Mouse (Mus musculus): ENCODE measurements around the gene Nol4l. TPM values are rescaled to one million over a fixed set of nuclear protein-coding genes. Genes with fewer than 3 reads are reported as not detected.
A peak's percentile ranks its signal among the peaks of the same experiment; 100 is the strongest.

Nol4l gene
- polyA plus RNA-seq, 1 experiment from 2014 or later, result 26.7 TPM

GRCm38 (mm10) chr2:153523143-153523542 lies 6.6 kb downstream of the Nol4l start:
- Histone ChIP-seq H3K36me3 (ENCODE audit: control insufficient read depth, insufficient read depth, low read length) (no peaks in the 10 kb centered on the region), H3K27me3 (ENCODE audit: control insufficient read depth, insufficient read depth, low read length) (peaks cover 9% of the 10 kb centered on the region; the same call in 1 of the 2 replicates), H3K27ac (ENCODE audit: low read depth, low read length) (no peak overlapping the region), H3K4me2 (replicated peaks; ENCODE audit: low read depth, low read length) (no peak overlapping the region), H3K4me3 (ENCODE audit: low read depth, low read length) (no peak overlapping the region), H3K9me3 (ENCODE audit: control insufficient read depth, low read length) (no peaks in the 10 kb centered on the region), H3K9ac (ENCODE audit: low read depth, low read length) (no peak overlapping the region), H3K4me1 (replicated peaks; ENCODE audit: control insufficient read depth, insufficient read depth, low read length) (peaks cover 22% of the 10 kb centered on the region)
- ATAC-seq (ENCODE audit: low FRiP score) (no peak), DNase-seq (ENCODE audit: low spot score) (no peak)
- WGBS, result 69% methylated on average over 9 of the region's 9 CpGs

DNA sequence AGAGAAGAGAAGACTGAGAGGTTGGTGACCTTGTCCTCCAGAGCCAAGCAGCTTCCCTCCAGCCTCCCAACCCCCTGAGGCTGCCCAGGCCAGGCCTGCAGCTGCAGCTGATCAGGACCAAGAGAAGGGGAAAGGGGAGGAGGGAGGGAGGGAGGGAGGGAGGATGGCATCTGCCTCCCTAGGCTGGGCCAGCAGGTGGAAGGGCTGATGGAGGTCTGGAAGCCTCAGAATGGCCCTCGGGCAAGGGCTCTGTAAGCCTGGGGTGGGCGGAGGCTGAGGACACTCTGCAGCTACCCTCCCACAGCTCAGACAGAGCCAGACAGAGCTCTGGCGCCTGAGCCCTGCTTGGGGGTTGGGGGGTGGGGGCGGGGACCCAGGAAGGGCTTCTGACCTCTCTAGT lies 7.5 kb downstream of the Nol4l start:
- H3K36me3 ChIP-seq (ENCODE audit: control insufficient read depth, insufficient read depth, low read length), result no peaks in the 10 kb centered on the region
- H3K9ac ChIP-seq (ENCODE audit: low read depth, low read length), result no peak overlapping the region
- H3K27me3 ChIP-seq (ENCODE audit: control insufficient read depth, insufficient read depth, low read length), result peaks cover 5% of the 10 kb centered on the region; the same call in 1 of the 2 replicates
- H3K4me2 ChIP-seq (replicated peaks; ENCODE audit: low read depth, low read length), result no peak overlapping the region
- 31% methylated on average over 4 of the region's 4 CpGs for WGBS
- H3K27ac ChIP-seq (ENCODE audit: low read depth, low read length), result peak overlapping the region; percentile 54; the same call in 1 of the 2 replicates
- no peak overlapping the region for H3K4me3 ChIP-seq (ENCODE audit: low read depth, low read length)
- peak; percentile 65 for ATAC-seq (ENCODE audit: low FRiP score)
- H3K9me3 ChIP-seq (ENCODE audit: control insufficient read depth, low read length), result no peaks in the 10 kb centered on the region
- peak; percentile 44 for DNase-seq (ENCODE audit: low spot score)
- H3K4me1 ChIP-seq (replicated peaks; ENCODE audit: control insufficient read depth, insufficient read depth, low read length), result peaks cover 19% of the 10 kb centered on the region

DNA sequence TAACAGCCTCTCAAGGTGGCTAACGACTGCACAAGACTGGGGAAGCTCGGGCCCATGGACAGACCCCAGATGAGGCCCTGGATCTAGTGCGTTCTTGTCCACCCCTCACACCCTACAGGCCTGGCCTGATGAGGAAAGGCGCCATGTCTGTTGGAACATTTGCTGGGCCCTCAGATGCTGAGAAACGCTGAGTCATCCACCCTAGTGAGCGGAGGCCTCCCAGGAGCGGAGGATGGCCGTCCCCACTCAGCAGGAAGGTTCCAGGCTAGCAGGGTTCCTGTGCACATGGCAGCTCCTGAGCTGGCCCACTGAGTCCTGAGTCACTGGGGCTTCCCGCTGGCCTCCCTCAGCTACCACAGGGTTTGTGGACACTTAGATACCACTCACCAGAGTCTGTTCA lies 9.7 kb downstream of the Nol4l start:
- DNase-seq (ENCODE audit: low spot score), result no peak
- Histone ChIP-seq H3K4me2 (replicated peaks; ENCODE audit: low read depth, low read length) (no peak overlapping the region), H3K4me3 (ENCODE audit: low read depth, low read length) (no peak overlapping the region), H3K9me3 (ENCODE audit: control insufficient read depth, low read length) (no peaks in the 10 kb centered on the region), H3K27ac (ENCODE audit: low read depth, low read length) (no peak overlapping the region), H3K27me3 (ENCODE audit: control insufficient read depth, insufficient read depth, low read length) (no peaks in the 10 kb centered on the region; the same call in 1 of the 2 replicates), H3K36me3 (ENCODE audit: control insufficient read depth, insufficient read depth, low read length) (no peaks in the 10 kb centered on the region), H3K9ac (ENCODE audit: low read depth, low read length) (no peak overlapping the region), H3K4me1 (replicated peaks; ENCODE audit: control insufficient read depth, insufficient read depth, low read length) (peaks cover 8% of the 10 kb centered on the region)
- no peak for ATAC-seq (ENCODE audit: low FRiP score)
- 70% methylated on average over 9 of the region's 9 CpGs for WGBS

DNA sequence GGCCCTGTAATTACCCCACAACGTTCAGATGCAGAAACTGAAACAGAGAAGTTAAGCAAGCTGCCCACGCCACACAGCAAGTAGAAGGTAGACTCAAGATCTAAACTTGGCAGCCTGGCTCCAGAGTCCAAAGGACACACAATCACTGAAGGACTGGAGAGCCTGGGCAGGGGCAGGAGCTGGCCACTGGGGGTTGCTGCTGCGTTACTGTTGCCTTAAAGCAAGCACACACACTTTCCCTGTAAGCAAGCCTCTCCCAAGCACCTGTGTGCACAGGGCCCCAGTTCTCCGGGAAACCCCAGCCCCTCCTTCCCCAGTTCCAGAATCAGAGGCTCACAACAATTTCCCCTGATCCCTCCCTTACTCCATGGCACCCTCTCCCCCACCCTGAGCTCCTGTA lies 12.8 kb downstream of the Nol4l start:
- no peak overlapping the region for H3K27ac ChIP-seq (ENCODE audit: low read depth, low read length)
- ATAC-seq (ENCODE audit: low FRiP score), result no peak
- no peaks in the 10 kb centered on the region for H3K9me3 ChIP-seq (ENCODE audit: control insufficient read depth, low read length)
- H3K36me3 ChIP-seq (ENCODE audit: control insufficient read depth, insufficient read depth, low read length), result no peaks in the 10 kb centered on the region
- WGBS, result 46% methylated on average over 4 of the region's 4 CpGs
- H3K4me1 ChIP-seq (replicated peaks; ENCODE audit: control insufficient read depth, insufficient read depth, low read length), result peaks cover under 1% of the 10 kb centered on the region; the same call in 1 of the 2 replicates
- peaks cover 4% of the 10 kb centered on the region; the same call in 1 of the 2 replicates for H3K27me3 ChIP-seq (ENCODE audit: control insufficient read depth, insufficient read depth, low read length)
- DNase-seq (ENCODE audit: low spot score), result no peak
- no peak overlapping the region for H3K9ac ChIP-seq (ENCODE audit: low read depth, low read length)
- H3K4me3 ChIP-seq (ENCODE audit: low read depth, low read length), result no peak overlapping the region
- H3K4me2 ChIP-seq (replicated peaks; ENCODE audit: low read depth, low read length), result no peak overlapping the region

- H3K9ac ChIP-seq (ENCODE audit: low read depth, low read length), result no peak overlapping the region
- no peak for ATAC-seq (ENCODE audit: low FRiP score)
- 89% methylated on average over 6 of the region's 6 CpGs for WGBS
- H3K27me3 ChIP-seq (ENCODE audit: control insufficient read depth, insufficient read depth, low read length), result peaks cover 4% of the 10 kb centered on the region; the same call in 1 of the 2 replicates
- H3K27ac ChIP-seq (ENCODE audit: low read depth, low read length), result no peak overlapping the region
- H3K4me1 ChIP-seq (replicated peaks; ENCODE audit: control insufficient read depth, insufficient read depth, low read length), result no peaks in the 10 kb centered on the region
- no peak for DNase-seq (ENCODE audit: low spot score)
- H3K36me3 ChIP-seq (ENCODE audit: control insufficient read depth, insufficient read depth, low read length), result no peaks in the 10 kb centered on the region
- H3K4me3 ChIP-seq (ENCODE audit: low read depth, low read length), result no peak overlapping the region
- H3K9me3 ChIP-seq (ENCODE audit: control insufficient read depth, low read length), result no peaks in the 10 kb centered on the region
- H3K4me2 ChIP-seq (replicated peaks; ENCODE audit: low read depth, low read length), result no peak overlapping the region
These were observed 14.2 kb downstream of the Nol4l start for GRCm38 (mm10) chr2:153515582-153515981.

- H3K9ac ChIP-seq (ENCODE audit: low read depth, low read length), result no peak overlapping the region
- H3K27me3 ChIP-seq (ENCODE audit: control insufficient read depth, insufficient read depth, low read length), result peaks cover 4% of the 10 kb centered on the region; the same call in 1 of the 2 replicates
- ATAC-seq (ENCODE audit: low FRiP score) (no peak), DNase-seq (ENCODE audit: low spot score) (no peak)
- peaks cover under 1% of the 10 kb centered on the region for H3K4me1 ChIP-seq (replicated peaks; ENCODE audit: control insufficient read depth, insufficient read depth, low read length)
- no peaks in the 10 kb centered on the region for H3K9me3 ChIP-seq (ENCODE audit: control insufficient read depth, low read length)
- no peaks in the 10 kb centered on the region for H3K36me3 ChIP-seq (ENCODE audit: control insufficient read depth, insufficient read depth, low read length)
- 82% methylated on average over 14 of the region's 14 CpGs for WGBS
- no peak overlapping the region for H3K4me2 ChIP-seq (replicated peaks; ENCODE audit: low read depth, low read length)
- no peak overlapping the region for H3K27ac ChIP-seq (ENCODE audit: low read depth, low read length)
- H3K4me3 ChIP-seq (ENCODE audit: low read depth, low read length), result no peak overlapping the region
These were observed 15.0 kb downstream of the Nol4l start for GRCm38 (mm10) chr2:153514497-153515380.

GRCm38 (mm10) chr2:153513983-153514382 lies 15.8 kb downstream of the Nol4l start:
- H3K9me3 ChIP-seq (ENCODE audit: control insufficient read depth, low read length), result no peaks in the 10 kb centered on the region
- no peak overlapping the region for H3K9ac ChIP-seq (ENCODE audit: low read depth, low read length)
- H3K27me3 ChIP-seq (ENCODE audit: control insufficient read depth, insufficient read depth, low read length), result peaks cover 4% of the 10 kb centered on the region; the same call in 1 of the 2 replicates
- no peak for ATAC-seq (ENCODE audit: low FRiP score)
- H3K36me3 ChIP-seq (ENCODE audit: control insufficient read depth, insufficient read depth, low read length), result no peaks in the 10 kb centered on the region
- H3K4me3 ChIP-seq (ENCODE audit: low read depth, low read length), result no peak overlapping the region
- no peak overlapping the region for H3K27ac ChIP-seq (ENCODE audit: low read depth, low read length)
- 88% methylated on average over 3 of the region's 3 CpGs for WGBS
- no peak overlapping the region for H3K4me2 ChIP-seq (replicated peaks; ENCODE audit: low read depth, low read length)
- DNase-seq (ENCODE audit: low spot score), result no peak
- peaks cover 8% of the 10 kb centered on the region for H3K4me1 ChIP-seq (replicated peaks; ENCODE audit: control insufficient read depth, insufficient read depth, low read length)

DNA sequence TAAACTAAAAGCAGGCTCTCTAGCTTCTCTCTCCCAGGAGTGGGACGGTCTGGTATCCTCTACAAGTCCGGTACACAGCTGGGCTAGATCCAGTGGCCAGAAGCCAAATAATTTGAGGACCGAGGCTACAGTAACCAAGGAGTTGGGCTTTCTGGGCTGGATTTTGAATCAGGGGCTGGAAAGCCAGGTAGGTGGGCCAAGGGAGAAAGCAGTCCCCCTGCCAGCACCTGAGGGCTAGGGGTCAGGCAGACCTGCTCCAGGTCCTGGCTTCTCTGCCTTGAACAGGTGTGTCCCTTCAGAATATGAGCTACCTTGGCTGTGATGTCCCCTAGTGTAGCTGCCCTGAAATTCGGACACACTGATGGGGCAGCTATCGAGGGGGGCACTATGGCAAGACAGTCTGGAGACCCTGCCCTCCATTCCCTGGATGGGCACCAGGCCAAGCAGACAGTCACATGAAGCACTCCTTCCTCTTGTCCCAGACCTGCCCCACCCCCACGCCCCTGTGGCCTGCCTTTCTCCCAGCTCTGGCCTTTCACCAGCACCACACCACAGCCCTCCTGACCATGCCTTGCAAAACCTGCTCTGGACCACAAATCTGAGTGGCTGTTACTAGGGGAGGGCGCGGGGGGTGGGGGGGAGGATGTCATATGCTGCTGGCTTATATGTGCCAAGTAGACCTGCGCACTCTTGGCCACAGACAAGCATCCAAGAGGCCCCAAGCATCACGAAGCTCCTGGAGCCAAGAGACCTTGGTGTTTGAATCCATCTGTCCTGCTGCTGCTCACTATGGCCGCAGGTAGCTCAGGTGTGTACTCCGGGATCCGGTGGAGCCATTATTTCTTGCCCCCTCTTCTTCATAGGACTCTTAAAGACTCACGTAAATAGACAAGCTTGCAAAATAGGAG lies 17.1 kb downstream of the Nol4l start:
- Histone ChIP-seq H3K27ac (ENCODE audit: low read depth, low read length) (no peak overlapping the region), H3K4me1 (replicated peaks; ENCODE audit: control insufficient read depth, insufficient read depth, low read length) (peaks cover 9% of the 10 kb centered on the region)
- ATAC-seq (ENCODE audit: low FRiP score), result no peak

More for the DNA sequence above, 17.1 kb downstream of the Nol4l start:
- WGBS, result 83% methylated on average over 14 of the region's 14 CpGs
- H3K9me3 ChIP-seq (ENCODE audit: control insufficient read depth, low read length), result no peaks in the 10 kb centered on the region
- H3K36me3 ChIP-seq (ENCODE audit: control insufficient read depth, insufficient read depth, low read length), result no peaks in the 10 kb centered on the region
- no peak for DNase-seq (ENCODE audit: low spot score)
- H3K4me2 ChIP-seq (replicated peaks; ENCODE audit: low read depth, low read length), result no peak overlapping the region
- H3K9ac ChIP-seq (ENCODE audit: low read depth, low read length), result no peak overlapping the region
- H3K4me3 ChIP-seq (ENCODE audit: low read depth, low read length), result no peak overlapping the region
- peaks cover 4% of the 10 kb centered on the region; the same call in 1 of the 2 replicates for H3K27me3 ChIP-seq (ENCODE audit: control insufficient read depth, insufficient read depth, low read length)

Data from hindbrain, embryonic 11.5 days (tissue).